Mouse (Mus musculus) thymus, postnatal 25 days (tissue): ENCODE measurements around the gene 4931409K22Rik.

Source experiments
- DNase-seq: peaks from one replicate; pipeline ENCODE4 v3.0.0; 2022

4931409K22Rik gene

GRCm38 (mm10) chr5:24539571-24540296 lies 16.9 kb downstream of the 4931409K22Rik start:
- no peak for DNase-seq

GRCm38 (mm10) chr5:24537618-24538017 lies 19.0 kb downstream of the 4931409K22Rik start:
- no peak for DNase-seq

GRCm38 (mm10) chr5:24536511-24536910 lies 20.1 kb downstream of the 4931409K22Rik start:
- no peak for DNase-seq

GRCm38 (mm10) chr5:24535731-24536130 lies 20.9 kb downstream of the 4931409K22Rik start:
- no peak for DNase-seq

GRCm38 (mm10) chr5:24534292-24534691 lies 22.3 kb downstream of the 4931409K22Rik start:
- peak; percentile 13 for DNase-seq

GRCm38 (mm10) chr5:24533391-24533790 lies 23.2 kb downstream of the 4931409K22Rik start:
- DNase-seq, result no peak

GRCm38 (mm10) chr5:24530042-24530689 lies 26.4 kb downstream of the 4931409K22Rik start:
- DNase-seq, result peak; percentile 89

- no peak for DNase-seq
Measured at GRCm38 (mm10) chr5:24527780-24528179, 28.8 kb downstream of the 4931409K22Rik start.

- DNase-seq, result no peak
Measured at GRCm38 (mm10) chr5:24526889-24527230, 29.7 kb downstream of the 4931409K22Rik start, which contains the start of gene Gbx1. Gene Gbx1 (minus strand): TSS chr5:24527202.

- no peak for DNase-seq
Measured at GRCm38 (mm10) chr5:24526190-24526888, 30.3 kb downstream of the 4931409K22Rik start.

- DNase-seq, result no peak
Measured at GRCm38 (mm10) chr5:24525360-24526189, 31.0 kb downstream of the 4931409K22Rik start.

GRCm38 (mm10) chr5:24524522-24524921 lies 32.1 kb downstream of the 4931409K22Rik start:
- no peak for DNase-seq

- DNase-seq, result no peak
Measured at GRCm38 (mm10) chr5:24523806-24524205, 32.8 kb downstream of the 4931409K22Rik start.

- DNase-seq, result no peak
Measured at GRCm38 (mm10) chr5:24521366-24521765, 35.2 kb downstream of the 4931409K22Rik start.

GRCm38 (mm10) chr5:24512271-24512670 lies 44.3 kb downstream of the 4931409K22Rik start:
- no peak for DNase-seq

GRCm38 (mm10) chr5:24510635-24511034 lies 46.0 kb downstream of the 4931409K22Rik start:
- DNase-seq, result peak; percentile 31

- no peak for DNase-seq
Measured at GRCm38 (mm10) chr5:24508406-24508805, 48.2 kb downstream of the 4931409K22Rik start.

GRCm38 (mm10) chr5:24505513-24505912 lies 51.1 kb downstream of the 4931409K22Rik start:
- DNase-seq, result no peak

GRCm38 (mm10) chr5:24502786-24503185 lies 53.8 kb downstream of the 4931409K22Rik start:
- no peak for DNase-seq

GRCm38 (mm10) chr5:24500851-24501250 lies 55.8 kb downstream of the 4931409K22Rik start:
- DNase-seq, result no peak

GRCm38 (mm10) chr5:24499113-24499512 lies 57.5 kb downstream of the 4931409K22Rik start:
- no peak for DNase-seq

- no peak for DNase-seq
Measured at GRCm38 (mm10) chr5:24497526-24497925, 59.1 kb downstream of the 4931409K22Rik start.

- DNase-seq, result no peak
Measured at GRCm38 (mm10) chr5:24496756-24497155, 59.9 kb downstream of the 4931409K22Rik start.
